In the genomic region with DNA sequence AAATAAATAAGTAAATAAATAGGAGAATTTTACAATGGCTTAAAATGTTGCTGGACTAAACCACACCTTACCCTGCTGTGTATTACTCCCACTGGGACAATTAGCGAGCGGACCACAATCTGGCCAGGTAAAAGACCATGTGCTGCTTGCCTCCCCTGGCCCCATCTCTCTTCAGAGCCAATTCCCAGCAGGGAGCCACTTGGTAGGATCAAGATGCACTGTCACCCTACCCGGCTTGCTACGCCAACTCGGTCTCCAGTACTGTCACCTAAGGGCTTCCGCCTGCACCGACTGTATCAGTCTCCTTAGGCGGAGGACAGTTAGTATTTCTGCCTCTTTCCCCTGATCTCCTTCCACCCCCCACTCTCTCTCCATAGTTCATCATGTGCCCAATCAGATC, we compare ENCODE assay signal across 14 mouse cellular contexts.
"Had no signal": no experiment of that assay in that cellular context is flagged by ENCODE, and none has a peak within 500 bp of the region (broad histone marks: within the 10 kb centered on the region; RNA-seq: fewer than 3 reads in every experiment).

No protein-coding gene starts in this region.

- H3K4me3 ChIP-seq: midbrain, embryonic 10.5 days; midbrain, embryonic 12.5 days; midbrain, embryonic 15.5 days; neural tube, embryonic 12.5 days; stomach, embryonic 15.5 days had no signal

- H3K9ac ChIP-seq: lung, embryonic 14.5 days; midbrain, embryonic 12.5 days; midbrain, embryonic 15.5 days; neural tube, embryonic 12.5 days; stomach, embryonic 15.5 days had no signal

- H3K27me3 ChIP-seq: midbrain, embryonic 12.5 days; midbrain, embryonic 15.5 days; neural tube, embryonic 12.5 days; stomach, embryonic 15.5 days had no signal

- H3K4me1 ChIP-seq: midbrain, embryonic 10.5 days; midbrain, embryonic 12.5 days; midbrain, embryonic 15.5 days; neural tube, embryonic 12.5 days; stomach, embryonic 15.5 days had no signal

- DNase-seq: lung, adult 18-20 months; lung, embryonic 14.5 days; lung, postnatal 10 days; lung, postnatal 4 days; right cerebral cortex, postnatal 14 days; thymus, adult 2 months; thymus, postnatal 25 days; thymus, postnatal 4 days had no signal

- H3K27ac ChIP-seq: midbrain, embryonic 10.5 days; midbrain, embryonic 12.5 days; midbrain, embryonic 15.5 days; neural tube, embryonic 12.5 days; stomach, embryonic 15.5 days; stomach, postnatal 0 days had no signal

- ATAC-seq: midbrain, embryonic 15.5 days had no signal

- H3K4me2 ChIP-seq: lung, embryonic 14.5 days; midbrain, embryonic 12.5 days; midbrain, embryonic 15.5 days; neural tube, embryonic 12.5 days; stomach, embryonic 15.5 days had no signal

- H3K9me3 ChIP-seq: midbrain, embryonic 10.5 days; midbrain, embryonic 12.5 days; midbrain, embryonic 15.5 days; neural tube, embryonic 12.5 days; stomach, embryonic 15.5 days had no signal

- H3K36me3 ChIP-seq: midbrain, embryonic 10.5 days; midbrain, embryonic 12.5 days; midbrain, embryonic 15.5 days; neural tube, embryonic 12.5 days; stomach, embryonic 15.5 days had no signal
